In genomic region chr2:168333552-168334240, GRCm38 (mm10) we compare ENCODE assay signal across 15 mouse cellular contexts. TPM values are rescaled to one million over a fixed set of nuclear protein-coding genes. Genes with fewer than 3 reads are reported as not detected.
DNase-seq lines count a peak whose midpoint lies in the region; ATAC-seq lines count a peak whose summit lies in the region.
"Had no signal": no experiment of that assay in that cellular context is flagged by ENCODE, and none has a peak within 500 bp of the region (broad histone marks: within the 10 kb centered on the region; RNA-seq: fewer than 3 reads in every experiment).

No protein-coding gene starts in this region.

- no peak overlapping the region for H3K9ac ChIP-seq in hindbrain, embryonic 11.5 days (ENCODE audit: low read depth, low read length)
- H3K9ac ChIP-seq in hindbrain, embryonic 16.5 days (ENCODE audit: low read depth, low read length): no peak overlapping the region
- no peak overlapping the region for H3K9ac ChIP-seq in forebrain, embryonic 14.5 days (ENCODE audit: low read length)
- 0 out of 2 replicates have a peak overlapping the region, but pooled peaks have one; percentile 5 for H3K9ac ChIP-seq in midbrain, embryonic 13.5 days (replicated peaks)
- H3K9ac ChIP-seq: embryonic facial prominence, embryonic 15.5 days; heart, embryonic 15.5 days had no signal

- H3K9me3 ChIP-seq in hindbrain, embryonic 11.5 days (ENCODE audit: control insufficient read depth, low read length): no peaks in the 10 kb centered on the region
- no peaks in the 10 kb centered on the region for H3K9me3 ChIP-seq in hindbrain, embryonic 16.5 days (ENCODE audit: control insufficient read depth, low read length)
- no peaks in the 10 kb centered on the region for H3K9me3 ChIP-seq in forebrain, embryonic 14.5 days (replicated peaks; ENCODE audit: control insufficient read depth, low read length)
- H3K9me3 ChIP-seq in midbrain, embryonic 13.5 days: no peaks in the 10 kb centered on the region
- H3K9me3 ChIP-seq: embryonic facial prominence, embryonic 15.5 days; heart, embryonic 15.5 days; megakaryocyte, embryonic 14.5 days had no signal

- H3K36me3 ChIP-seq in hindbrain, embryonic 11.5 days (ENCODE audit: control insufficient read depth, insufficient read depth, low read length): no peaks in the 10 kb centered on the region
- H3K36me3 ChIP-seq in hindbrain, embryonic 16.5 days (ENCODE audit: control insufficient read depth, insufficient read depth, low read length): no peaks in the 10 kb centered on the region
- H3K36me3 ChIP-seq in forebrain, embryonic 14.5 days (ENCODE audit: control insufficient read depth, insufficient read depth, low read length): no peaks in the 10 kb centered on the region
- no peaks in the 10 kb centered on the region for H3K36me3 ChIP-seq in midbrain, embryonic 13.5 days
- H3K36me3 ChIP-seq: embryonic facial prominence, embryonic 15.5 days; heart, embryonic 15.5 days had no signal

- ATAC-seq in hindbrain, embryonic 11.5 days (ENCODE audit: low FRiP score): no peak
- ATAC-seq in hindbrain, embryonic 16.5 days: no peak
- no peak for ATAC-seq in forebrain, embryonic 14.5 days
- ATAC-seq in midbrain, embryonic 13.5 days: no peak
- ATAC-seq in CD4-positive, CD25-positive, alpha-beta regulatory T cell, adult 4 months: no peak

- 49% methylated on average over 20 of the region's 20 CpGs for WGBS in hindbrain, embryonic 11.5 days
- WGBS in hindbrain, embryonic 16.5 days: 53% methylated on average over 20 of the region's 20 CpGs
- WGBS in forebrain, embryonic 14.5 days: 59% methylated on average over 20 of the region's 20 CpGs
- 43% methylated on average over 20 of the region's 20 CpGs for WGBS in midbrain, embryonic 13.5 days

- peak; percentile 29 for DNase-seq in hindbrain, embryonic 11.5 days (ENCODE audit: low spot score)
- peak; percentile 40 for DNase-seq in embryo, embryonic 10.5 days (ENCODE audit: low spot score)
- peak; percentile 28 for DNase-seq in forebrain, embryonic 14.5 days (ENCODE audit: low spot score)
- DNase-seq in retina, postnatal 1 day: no peak
- DNase-seq: adrenal gland, postnatal 36 days; cerebellum, adult 11-12 months; kidney, adult 18-20 months; layer of hippocampus, adult 9-11 months; liver had no signal

- no peak overlapping the region for H3K4me2 ChIP-seq in hindbrain, embryonic 11.5 days (replicated peaks; ENCODE audit: low read depth, low read length)
- H3K4me2 ChIP-seq in hindbrain, embryonic 16.5 days (ENCODE audit: low read length): no peak overlapping the region
- no peak overlapping the region for H3K4me2 ChIP-seq in forebrain, embryonic 14.5 days (ENCODE audit: low read length)
- H3K4me2 ChIP-seq in midbrain, embryonic 13.5 days (replicated peaks): 0 out of 2 replicates have a peak overlapping the region, but pooled peaks have one; percentile 14
- H3K4me2 ChIP-seq: embryonic facial prominence, embryonic 15.5 days; heart, embryonic 15.5 days had no signal

- peaks cover 4% of the 10 kb centered on the region for H3K4me1 ChIP-seq in hindbrain, embryonic 11.5 days (replicated peaks; ENCODE audit: control insufficient read depth, insufficient read depth, low read length)
- H3K4me1 ChIP-seq in hindbrain, embryonic 16.5 days (ENCODE audit: control insufficient read depth, insufficient read depth, low read depth, low read length): peaks cover 1% of the 10 kb centered on the region
- peaks cover 6% of the 10 kb centered on the region for H3K4me1 ChIP-seq in forebrain, embryonic 14.5 days (ENCODE audit: control insufficient read depth, insufficient read depth, low read length)
- H3K4me1 ChIP-seq in midbrain, embryonic 13.5 days (replicated peaks): peaks cover 23% of the 10 kb centered on the region

- peak overlapping the region; percentile 33; the same call in 1 of the 2 replicates for H3K27ac ChIP-seq in hindbrain, embryonic 11.5 days (ENCODE audit: low read depth, low read length)
- no peak overlapping the region for H3K27ac ChIP-seq in hindbrain, embryonic 16.5 days (ENCODE audit: low read depth, low read length)
- 0 out of 2 replicates have a peak overlapping the region, but pooled peaks have one; percentile 27 for H3K27ac ChIP-seq in forebrain, embryonic 14.5 days (ENCODE audit: low read depth, low read length)
- H3K27ac ChIP-seq in midbrain, embryonic 13.5 days: peak overlapping the region; percentile 11; the same call in 1 of the 2 replicates
- H3K27ac ChIP-seq: embryonic facial prominence, embryonic 15.5 days; heart, embryonic 15.5 days had no signal

- H3K27me3 ChIP-seq in hindbrain, embryonic 11.5 days (ENCODE audit: control insufficient read depth, insufficient read depth, low read length): no peaks in the 10 kb centered on the region
- H3K27me3 ChIP-seq in hindbrain, embryonic 16.5 days (replicated peaks; ENCODE audit: control insufficient read depth, insufficient read depth, low read length): no peaks in the 10 kb centered on the region
- H3K27me3 ChIP-seq in forebrain, embryonic 14.5 days (replicated peaks; ENCODE audit: control insufficient read depth, insufficient read depth, low read length): no peaks in the 10 kb centered on the region
- H3K27me3 ChIP-seq in midbrain, embryonic 13.5 days: peaks cover 8% of the 10 kb centered on the region
- H3K27me3 ChIP-seq: embryonic facial prominence, embryonic 15.5 days had no signal

- no peak overlapping the region for H3K4me3 ChIP-seq in hindbrain, embryonic 11.5 days (ENCODE audit: low read depth, low read length)
- H3K4me3 ChIP-seq in hindbrain, embryonic 16.5 days (ENCODE audit: low read length): no peak overlapping the region
- H3K4me3 ChIP-seq in forebrain, embryonic 14.5 days (ENCODE audit: low read depth, low read length): no peak overlapping the region
- no peak overlapping the region for H3K4me3 ChIP-seq in midbrain, embryonic 13.5 days (replicated peaks)
- H3K4me3 ChIP-seq: embryonic facial prominence, embryonic 15.5 days; heart, embryonic 15.5 days had no signal

RNA-seq across cellular contexts. Expression of gene Kcng1, which starts 52.2 kb away (rescaled TPM):
- polyA plus RNA-seq in hindbrain, embryonic 11.5 days (2014; fragmentation: Nextera tagmentation; extraction: Ambion mirVana): 0.56 and 0.63 TPM in 2 replicates
- polyA plus RNA-seq in hindbrain, embryonic 16.5 days (2015; fragmentation: Nextera tagmentation; extraction: Ambion mirVana): 1.9 and 2.0 TPM in 2 replicates
- polyA plus RNA-seq in forebrain, embryonic 14.5 days (2014; fragmentation: Nextera tagmentation; extraction: Ambion mirVana): 8.0 and 9.7 TPM in 2 replicates
- polyA plus RNA-seq in midbrain, embryonic 13.5 days (2015; fragmentation: Nextera tagmentation; extraction: Ambion mirVana): 2.6 and 3.9 TPM in 2 replicates
- polyA plus RNA-seq in CD4-positive, CD25-positive, alpha-beta regulatory T cell, adult 4 months (2017; shearing (Covaris generic)): not detected
